Mouse (Mus musculus): ENCODE results near the gene AU022252. TPM values are rescaled to one million over a fixed set of nuclear protein-coding genes. Genes with fewer than 3 reads are reported as not detected.

Gene AU022252
- total and polyA plus RNA-seq, 2 experiments from 2014 or later, result 13.6 to 20.1 TPM

GRCm38 (mm10) chr4:119223696-119224095 is 8.8 kb downstream of the AU022252 start:
- Histone ChIP-seq H3K4me3 (ENCODE audit: low read depth, low read length) (no peak overlapping the region), H3K36me3 (ENCODE audit: insufficient read depth, low read length) (peaks cover 29% of the 10 kb centered on the region), H3K27me3 (ENCODE audit: insufficient read depth, low read length) (no peaks in the 10 kb centered on the region), H3K9ac (replicated peaks; ENCODE audit: low read length, poor library complexity, severe bottlenecking) (no peak overlapping the region), H3K4me1 (ENCODE audit: insufficient read depth, low read length) (no peaks in the 10 kb centered on the region), H3K27ac (ENCODE audit: low read depth, low read length) (no peak overlapping the region), H3K4me2 (ENCODE audit: low read depth, low read length, poor library complexity, severe bottlenecking) (no peak overlapping the region), H3K9me3 (ENCODE audit: low read length) (no peaks in the 10 kb centered on the region)
- DNase-seq (ENCODE audit: low spot score) (peak; percentile 22), ATAC-seq (ENCODE audit: low FRiP score) (no peak)
- WGBS, result 96% methylated on average over 1 of the region's 1 CpGs
- peak; percentile 71 for TF ChIP-seq CTCF (IDR thresholded peaks at IDR 0.05)

DNA sequence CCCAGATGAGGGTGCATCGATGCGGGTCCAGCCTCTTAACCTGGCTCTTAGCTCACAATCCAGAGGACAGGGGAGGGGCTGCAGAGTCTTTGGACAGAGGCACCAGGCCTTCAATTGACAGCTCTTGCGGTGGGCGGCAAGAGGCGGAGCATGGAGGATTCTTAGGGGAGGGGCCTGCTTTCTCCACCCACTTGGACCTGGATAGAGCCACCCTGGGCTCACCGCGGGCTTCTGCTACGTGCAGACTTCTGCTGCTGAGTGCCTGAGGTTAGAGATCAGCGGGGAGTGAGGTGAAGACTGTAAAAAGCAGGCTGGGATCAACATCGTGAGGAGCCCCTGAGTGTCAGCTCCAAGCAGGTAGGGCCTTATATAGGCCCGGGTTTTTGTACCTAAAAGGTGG is 14.3 kb downstream of the AU022252 start, which contains the start of gene Tmem269:
Tmem269 (minus strand) TSS at position 49 of the 400 bp plus-strand sequence.
- H3K4me1 ChIP-seq (ENCODE audit: insufficient read depth, low read length), result no peaks in the 10 kb centered on the region
- no peak within 1 kb of the TSS for H3K4me2 ChIP-seq (ENCODE audit: low read depth, low read length, poor library complexity, severe bottlenecking)
- no peaks in the 10 kb centered on the region for H3K36me3 ChIP-seq (ENCODE audit: insufficient read depth, low read length)
- H3K4me3 ChIP-seq (ENCODE audit: low read depth, low read length), result no peak within 1 kb of the TSS
- WGBS, result 14% methylated on average over 11 of the region's 11 CpGs
- ATAC-seq (ENCODE audit: low FRiP score) (peak; percentile 38; the same call in 1 of the 2 replicates), DNase-seq (ENCODE audit: low spot score) (no peak)
- H3K9ac ChIP-seq (replicated peaks; ENCODE audit: low read length, poor library complexity, severe bottlenecking), result no peak within 1 kb of the TSS
- H3K27me3 ChIP-seq (ENCODE audit: insufficient read depth, low read length), result no peaks in the 10 kb centered on the region
- no peak for TF ChIP-seq CTCF (IDR thresholded peaks at IDR 0.05)
- H3K27ac ChIP-seq (ENCODE audit: low read depth, low read length), result no peak within 1 kb of the TSS
- H3K9me3 ChIP-seq (ENCODE audit: low read length), result no peaks in the 10 kb centered on the region

DNA sequence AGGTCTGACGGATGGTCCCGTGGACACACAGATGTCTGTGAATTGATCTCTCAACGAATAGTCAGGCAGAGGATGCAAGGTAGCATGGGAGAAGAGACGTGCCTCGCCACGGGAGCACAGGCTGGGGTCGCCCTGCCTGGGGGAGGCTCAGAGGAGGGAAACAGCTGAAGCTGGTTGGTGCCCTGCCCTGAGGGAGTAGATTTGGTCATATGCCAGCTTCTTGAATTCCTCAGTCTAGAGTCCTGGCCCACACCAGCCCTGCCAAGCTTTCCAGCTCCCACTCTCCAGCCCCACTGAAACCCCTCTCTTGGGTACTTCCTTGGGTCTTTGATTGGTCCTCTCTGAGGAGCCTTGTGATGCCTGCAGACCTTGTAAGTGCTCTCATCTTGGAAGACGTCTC is 15.8 kb downstream of the AU022252 start:
- H3K36me3 ChIP-seq (ENCODE audit: insufficient read depth, low read length), result no peaks in the 10 kb centered on the region
- no peak for TF ChIP-seq CTCF (IDR thresholded peaks at IDR 0.05)
- H3K27me3 ChIP-seq (ENCODE audit: insufficient read depth, low read length), result no peaks in the 10 kb centered on the region
- 70% methylated on average over 8 of the region's 8 CpGs for WGBS
- H3K4me1 ChIP-seq (ENCODE audit: insufficient read depth, low read length), result no peaks in the 10 kb centered on the region
- no peak overlapping the region for H3K9ac ChIP-seq (replicated peaks; ENCODE audit: low read length, poor library complexity, severe bottlenecking)
- DNase-seq (ENCODE audit: low spot score) (no peak), ATAC-seq (ENCODE audit: low FRiP score) (no peak)
- no peak overlapping the region for H3K4me2 ChIP-seq (ENCODE audit: low read depth, low read length, poor library complexity, severe bottlenecking)
- H3K27ac ChIP-seq (ENCODE audit: low read depth, low read length), result no peak overlapping the region
- no peak overlapping the region for H3K4me3 ChIP-seq (ENCODE audit: low read depth, low read length)
- H3K9me3 ChIP-seq (ENCODE audit: low read length), result no peaks in the 10 kb centered on the region

GRCm38 (mm10) chr4:119204672-119205071 is 27.8 kb downstream of the AU022252 start:
- peak; percentile 80 for DNase-seq (ENCODE audit: low spot score)
- Histone ChIP-seq H3K27ac (ENCODE audit: low read depth, low read length) (no peak overlapping the region), H3K36me3 (ENCODE audit: insufficient read depth, low read length) (peaks cover 5% of the 10 kb centered on the region; the same call in 1 of the 2 replicates), H3K4me1 (ENCODE audit: insufficient read depth, low read length) (no peaks in the 10 kb centered on the region), H3K9ac (replicated peaks; ENCODE audit: low read length, poor library complexity, severe bottlenecking) (no peak overlapping the region), H3K4me3 (ENCODE audit: low read depth, low read length) (no peak overlapping the region), H3K4me2 (ENCODE audit: low read depth, low read length, poor library complexity, severe bottlenecking) (no peak overlapping the region), H3K9me3 (ENCODE audit: low read length) (no peaks in the 10 kb centered on the region), H3K27me3 (ENCODE audit: insufficient read depth, low read length) (no peaks in the 10 kb centered on the region)
- peak; percentile 94 for TF ChIP-seq CTCF (IDR thresholded peaks at IDR 0.05)
- ATAC-seq (ENCODE audit: low FRiP score), result peak; percentile 57; the same call in 1 of the 2 replicates
- 15% methylated on average over 8 of the region's 8 CpGs for WGBS

DNA sequence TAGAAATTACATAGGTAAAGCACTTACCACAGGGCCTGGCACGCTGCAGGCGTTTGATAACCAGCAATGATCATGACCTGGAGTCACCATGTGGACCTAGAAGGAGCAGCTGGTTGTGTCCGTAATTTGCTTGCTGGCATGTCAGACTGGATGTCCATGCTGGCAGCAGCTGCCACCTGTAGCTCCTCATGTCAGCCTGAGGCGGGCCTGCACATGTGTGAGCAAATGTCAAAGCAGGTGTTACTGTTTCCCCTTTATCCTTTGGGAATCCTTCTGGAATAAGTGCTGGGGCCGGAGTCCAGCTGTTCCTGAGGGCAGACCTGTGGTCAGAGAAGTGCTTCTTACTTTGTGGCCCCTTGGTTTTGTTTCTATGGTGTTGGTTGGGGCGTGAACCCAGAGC is 34.4 kb downstream of the AU022252 start:
- Histone ChIP-seq H3K4me1 (ENCODE audit: insufficient read depth, low read length) (peaks cover 10% of the 10 kb centered on the region), H3K27me3 (ENCODE audit: insufficient read depth, low read length) (no peaks in the 10 kb centered on the region), H3K9me3 (ENCODE audit: low read length) (no peaks in the 10 kb centered on the region), H3K4me2 (ENCODE audit: low read depth, low read length, poor library complexity, severe bottlenecking) (no peak overlapping the region), H3K27ac (ENCODE audit: low read depth, low read length) (no peak overlapping the region), H3K4me3 (ENCODE audit: low read depth, low read length) (no peak overlapping the region), H3K9ac (replicated peaks; ENCODE audit: low read length, poor library complexity, severe bottlenecking) (no peak overlapping the region), H3K36me3 (ENCODE audit: insufficient read depth, low read length) (peaks cover 5% of the 10 kb centered on the region; the same call in 1 of the 2 replicates)
- WGBS, result 87% methylated on average over 6 of the region's 6 CpGs
- DNase-seq (ENCODE audit: low spot score) (no peak), ATAC-seq (ENCODE audit: low FRiP score) (no peak)
- TF ChIP-seq CTCF (IDR thresholded peaks at IDR 0.05), result no peak

DNA sequence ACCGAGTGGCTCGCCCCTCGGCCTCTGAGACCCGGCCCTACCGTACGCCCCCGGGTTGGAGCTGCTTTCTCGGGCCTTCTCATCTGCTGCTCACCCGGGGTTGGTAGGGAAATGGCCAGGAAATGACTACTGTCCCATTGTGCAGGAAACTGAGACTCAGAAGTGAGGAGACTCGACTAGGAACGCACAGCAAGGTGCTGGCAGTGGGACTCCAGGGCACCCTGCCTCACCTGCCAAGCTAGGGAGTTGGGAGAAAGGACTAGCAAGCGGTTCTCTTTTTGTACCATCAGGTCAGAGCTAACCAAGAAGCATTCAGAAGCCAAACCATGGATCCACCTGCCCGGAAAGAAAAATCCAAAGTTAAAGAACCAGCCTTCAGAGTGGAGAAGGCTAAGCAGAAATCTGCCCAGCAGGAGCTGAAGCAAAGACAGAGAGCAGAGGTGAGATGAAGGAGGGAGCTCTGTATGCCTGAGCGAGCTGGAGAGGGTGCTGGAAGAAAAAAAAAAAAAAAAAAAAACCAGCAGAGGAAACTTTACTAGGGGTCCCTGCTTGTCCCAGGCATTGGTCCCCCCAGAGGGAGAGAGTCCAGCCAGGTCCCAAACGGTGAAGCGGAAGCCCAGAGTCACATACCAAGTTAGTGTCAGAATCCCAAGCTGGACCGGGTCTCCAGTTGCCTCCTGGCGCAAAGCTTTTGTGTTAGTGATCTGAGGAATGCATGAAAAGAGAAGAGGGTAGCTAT is 36.8 kb downstream of the AU022252 start:
- Histone ChIP-seq H3K4me2 (ENCODE audit: low read depth, low read length, poor library complexity, severe bottlenecking) (peak overlapping the region; percentile 71), H3K4me3 (ENCODE audit: low read depth, low read length) (peak overlapping the region; percentile 70), H3K36me3 (ENCODE audit: insufficient read depth, low read length) (no peaks in the 10 kb centered on the region), H3K9me3 (ENCODE audit: low read length) (no peaks in the 10 kb centered on the region), H3K27me3 (ENCODE audit: insufficient read depth, low read length) (no peaks in the 10 kb centered on the region), H3K4me1 (ENCODE audit: insufficient read depth, low read length) (peaks cover 10% of the 10 kb centered on the region), H3K9ac (replicated peaks; ENCODE audit: low read length, poor library complexity, severe bottlenecking) (peak overlapping the region; percentile 85), H3K27ac (ENCODE audit: low read depth, low read length) (peak overlapping the region; percentile 85)
- TF ChIP-seq CTCF (IDR thresholded peaks at IDR 0.05), result no peak
- ATAC-seq (ENCODE audit: low FRiP score) (0 out of 2 replicates have a peak, but pooled peaks have one; percentile 14), DNase-seq (ENCODE audit: low spot score) (no peak)
- 2% methylated on average over 18 of the region's 18 CpGs for WGBS
